Mouse (Mus musculus) limb, embryonic 14.5 days (tissue): Measurements from ENCODE around the gene Evx1. TPM values are rescaled to one million over a fixed set of nuclear protein-coding genes. Genes with fewer than 3 reads are reported as not detected.
A peak's percentile ranks its signal among the peaks of the same experiment; 100 is the strongest.
"Not testable (repeated sequence)": the region's sequence is repeated elsewhere in the genome, so short reads cannot be mapped to it uniquely, and the experiment has no call there.

Experiments used
- ATAC-seq: fragments of 200-750 bp; cut with Nextera tagmentation; 2 replicates; pipeline ENCODE4 v1.8.0; 2017; ENCODE audit warnings: low read depth, moderate number of reproducible peaks, moderate TSS enrichment; ENCODE audit not compliant: low FRiP score
- DNase-seq: peaks from one replicate; pipeline ENCODE4 v3.0.0-alpha.2; 2015; ENCODE audit warnings: low spot score
- H3K27ac ChIP-seq: fragments of 300-500 bp; sonication (generic); replicated peaks from 2 replicates; pipeline ENCODE4 v1.5.1; 2014; ENCODE audit warnings: low read depth, mild to moderate bottlenecking, low read length, moderate library complexity, mixed read lengths
- H3K27me3 ChIP-seq: fragments of 300-500 bp; sonication (generic); 2 replicates; pipeline ENCODE4 v1.6.1; 2014; ENCODE audit warnings: low read length, mixed read lengths; ENCODE audit not compliant: control insufficient read depth, insufficient read depth
- H3K36me3 ChIP-seq: fragments of 300-500 bp; sonication (generic); 2 replicates; pipeline ENCODE4 v1.6.1; 2014; ENCODE audit warnings: mild to moderate bottlenecking, low read length, moderate library complexity, mixed read lengths; ENCODE audit not compliant: control insufficient read depth, insufficient read depth
- H3K4me1 ChIP-seq: fragments of 300-500 bp; sonication (generic); 2 replicates; pipeline ENCODE4 v1.6.1; 2014; ENCODE audit warnings: antibody characterized with exemption, low read length, mixed read lengths; ENCODE audit not compliant: control insufficient read depth, insufficient read depth
- H3K4me2 ChIP-seq: fragments of 300-500 bp; sonication (generic); replicated peaks from 2 replicates; pipeline ENCODE4 v1.6.1; 2014; ENCODE audit warnings: low read depth, mild to moderate bottlenecking, low read length, moderate library complexity; ENCODE audit not compliant: severe bottlenecking
- H3K4me3 ChIP-seq: fragments of 300-500 bp; sonication (generic); replicated peaks from 2 replicates; pipeline ENCODE4 v1.5.1; 2014; ENCODE audit warnings: low read length
- H3K9ac ChIP-seq: fragments of 300-500 bp; sonication (generic); 2 replicates; pipeline ENCODE4 v1.6.1; 2014; ENCODE audit warnings: mild to moderate bottlenecking, low read depth, low read length, moderate library complexity; ENCODE audit not compliant: severe bottlenecking
- H3K9me3 ChIP-seq: fragments of 300-500 bp; sonication (generic); 2 replicates; pipeline ENCODE4 v1.6.1; 2016; ENCODE audit warnings: low read length; ENCODE audit not compliant: control insufficient read depth
- POLR2A ChIP-seq: fragments of 200-500 bp; IDR thresholded peaks from 2 replicates; pipeline ENCODE4 v1.8.0; 2012; ENCODE audit warnings: inconsistent platforms, mild to moderate bottlenecking, moderate library complexity, borderline replicate concordance; ENCODE audit not compliant: insufficient read depth, insufficient read length; ENCODE audit errors: extremely low read depth
- WGBS: fragments of 180-500 bp; shearing (Covaris S2); extraction: QIAGEN DNeasy Blood & Tissue Kit; methylation state at CpG from one replicate; pipeline ENCODE4 v1.1.7; 2014; 5-methylcytosine and 5-hydroxymethylcytosine counted together
- polyA plus RNA-seq, 2 experiments: library from polyadenylated mRNA; depleted of rRNA in 1 of 2; stranded (reverse) in 1 of 2; unstranded in 1 of 2; fragments of >200 nt; fragmentation: Nextera tagmentation in 1 of 2; extraction: Ambion mirVana in 1 of 2; gene quantifications; 2 replicates each; pipeline versions ENCODE4 v1.2.1 to v1.2.3; 2012 to 2014

The Evx1 gene
- polyA plus RNA-seq, 2 experiments: 0.18 to 0.64 TPM

DNA sequence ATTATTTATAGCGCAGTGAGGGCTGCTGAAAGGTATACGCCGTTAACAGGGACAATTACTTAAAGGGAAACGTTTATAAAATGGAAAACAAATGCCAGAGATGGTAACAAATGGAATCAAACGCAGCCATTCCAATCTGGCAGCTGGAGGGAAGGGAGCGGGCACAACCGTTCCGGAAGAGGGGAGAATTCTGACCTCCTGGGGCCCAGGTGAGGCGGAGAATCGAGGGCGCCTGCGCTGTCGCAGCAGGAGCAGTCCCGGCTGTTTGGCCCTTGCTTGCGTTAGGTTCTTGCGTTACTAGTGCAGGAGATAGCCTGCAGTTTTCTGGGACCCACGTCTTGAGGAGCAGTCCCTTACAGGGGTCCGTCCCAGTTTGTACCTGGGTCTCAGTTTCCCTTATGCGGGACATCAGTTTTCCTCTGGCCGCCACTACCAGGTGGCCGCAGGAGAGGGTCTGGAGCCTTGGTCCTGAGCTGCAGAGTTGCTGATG, 8.6 kb downstream of the Evx1 start:
- H3K27me3 ChIP-seq: peaks cover 74% of the 10 kb centered on the region
- ATAC-seq (no peak), DNase-seq (no peak)
- H3K4me3 ChIP-seq: peak overlapping the region; percentile 21
- H3K4me2 ChIP-seq: peak overlapping the region; percentile 31
- no peaks in the 10 kb centered on the region for H3K36me3 ChIP-seq
- no peak overlapping the region for H3K9ac ChIP-seq
- H3K9me3 ChIP-seq: no peaks in the 10 kb centered on the region
- TF ChIP-seq POLR2A: no peak
- peaks cover 8% of the 10 kb centered on the region; the same call in 1 of the 2 replicates for H3K4me1 ChIP-seq
- WGBS: under 1% methylated on average over 21 of the region's 21 CpGs
- H3K27ac ChIP-seq: no peak overlapping the region

- WGBS: 5% methylated on average over 16 of the region's 16 CpGs
- DNase-seq (no peak), ATAC-seq (no peak)
- H3K36me3 ChIP-seq: no peaks in the 10 kb centered on the region
- no peak overlapping the region for H3K9ac ChIP-seq
- peaks cover 8% of the 10 kb centered on the region; the same call in 1 of the 2 replicates for H3K4me1 ChIP-seq
- peaks cover 65% of the 10 kb centered on the region for H3K27me3 ChIP-seq
- no peaks in the 10 kb centered on the region for H3K9me3 ChIP-seq
- no peak overlapping the region; the same call in 1 of the 2 replicates for H3K4me3 ChIP-seq
- TF ChIP-seq POLR2A: no peak
- H3K27ac ChIP-seq: no peak overlapping the region
- no peak overlapping the region for H3K4me2 ChIP-seq
These were observed 9.5 kb downstream of the Evx1 start for GRCm38 (mm10) chr6:52322721-52323215.

GRCm38 (mm10) chr6:52323292-52323691, 10.0 kb downstream of the Evx1 start:
- 4% methylated on average over 10 of the region's 10 CpGs for WGBS
- Histone ChIP-seq H3K27ac (no peak overlapping the region), H3K36me3 (no peaks in the 10 kb centered on the region), H3K4me3 (no peak overlapping the region), H3K4me2 (no peak overlapping the region), H3K4me1 (peaks cover 8% of the 10 kb centered on the region; the same call in 1 of the 2 replicates), H3K9me3 (no peaks in the 10 kb centered on the region), H3K27me3 (peaks cover 60% of the 10 kb centered on the region), H3K9ac (no peak overlapping the region)
- TF ChIP-seq POLR2A: no peak
- no peak for DNase-seq
- ATAC-seq: no peak

- WGBS: 73% methylated on average over 3 of the region's 3 CpGs
- no peak overlapping the region for H3K4me2 ChIP-seq
- no peaks in the 10 kb centered on the region for H3K9me3 ChIP-seq
- H3K27ac ChIP-seq: no peak overlapping the region
- no peak overlapping the region for H3K4me3 ChIP-seq
- H3K36me3 ChIP-seq: no peaks in the 10 kb centered on the region
- peaks cover 8% of the 10 kb centered on the region; the same call in 1 of the 2 replicates for H3K4me1 ChIP-seq
- peaks cover 52% of the 10 kb centered on the region for H3K27me3 ChIP-seq
- H3K9ac ChIP-seq: no peak overlapping the region
- DNase-seq (no peak), ATAC-seq (no peak)
- no peak for TF ChIP-seq POLR2A
These were observed 10.8 kb downstream of the Evx1 start for GRCm38 (mm10) chr6:52324061-52324460.

- not testable (repeated sequence) for H3K36me3 ChIP-seq, ATAC-seq, H3K4me2 ChIP-seq, H3K4me1 ChIP-seq, H3K9ac ChIP-seq, H3K27ac ChIP-seq, DNase-seq, H3K27me3 ChIP-seq, H3K9me3 ChIP-seq, H3K4me3 ChIP-seq
- 96% methylated on average over 16 of the region's 16 CpGs for WGBS
These were observed 33.5 kb downstream of the Evx1 start for GRCm38 (mm10) chr6:52346816-52347215.
